Mouse (Mus musculus): ENCODE data around the gene Dguok.

Dguok gene

DNA sequence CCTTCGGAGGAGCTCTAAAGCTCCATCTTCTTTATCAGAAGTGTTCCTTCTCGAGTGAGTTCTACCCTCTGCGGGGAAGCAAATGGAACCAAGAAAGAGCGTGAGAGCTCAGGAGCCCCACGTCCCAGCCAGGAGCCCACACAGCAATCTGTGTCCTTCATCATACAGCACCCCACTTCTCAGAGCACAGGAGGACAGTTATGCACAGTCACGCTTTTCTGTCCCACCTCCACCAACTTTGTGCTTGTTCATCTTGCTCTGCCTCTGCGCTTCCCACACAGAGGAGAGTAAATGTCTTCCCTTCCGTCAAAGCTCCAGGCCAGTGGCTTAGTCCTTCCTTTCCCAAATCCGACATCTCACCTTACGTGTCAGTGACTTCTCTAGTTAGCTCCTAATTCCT lies 7.7 kb downstream of the Dguok start:
- no peak for DNase-seq (ENCODE audit: low spot score in 2 of 2)

DNA sequence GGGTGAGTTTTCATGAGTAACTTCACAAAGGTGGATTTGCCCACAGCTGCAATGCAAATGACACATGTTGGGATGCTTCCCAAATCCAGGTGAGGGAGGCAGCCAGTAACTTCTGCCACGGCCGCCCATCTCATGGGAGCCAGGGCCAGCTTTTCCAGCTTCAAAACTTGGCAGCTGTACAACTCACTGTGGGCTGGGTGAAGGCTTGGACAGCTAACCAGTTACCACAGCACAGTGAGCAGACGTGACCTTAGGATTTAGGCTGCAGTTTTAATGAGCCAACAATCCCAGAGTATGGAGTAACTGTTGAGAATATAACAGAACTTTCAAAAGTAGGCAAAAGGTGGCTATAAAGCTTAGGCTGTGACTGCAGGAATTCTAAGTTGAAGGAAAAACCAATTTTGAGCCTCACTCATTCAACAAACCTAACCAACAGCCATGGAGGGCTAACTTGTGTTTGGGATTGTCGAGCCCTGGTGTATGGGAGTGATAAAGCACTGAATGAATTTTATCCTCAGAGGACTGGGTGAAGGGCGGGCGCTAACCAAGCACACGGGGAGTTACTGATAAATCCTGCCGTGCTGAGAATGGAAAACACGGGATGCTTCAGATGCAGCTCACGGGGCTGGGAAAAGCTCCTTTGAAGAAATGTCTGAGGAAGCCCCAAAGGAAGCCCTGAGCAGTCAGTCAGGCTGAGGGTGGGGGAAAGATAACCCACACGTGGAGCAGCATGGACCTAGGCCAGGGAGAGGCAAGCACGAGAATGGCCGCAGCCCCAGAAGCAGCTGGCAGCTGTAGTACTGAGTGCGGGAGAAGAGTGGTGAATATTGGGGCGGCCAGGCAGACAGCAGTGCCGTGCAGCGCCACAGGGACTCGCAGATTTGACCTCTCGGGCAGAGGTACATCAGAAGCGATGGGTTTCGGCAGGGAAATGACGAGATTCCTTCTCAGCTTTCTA lies 9.7 kb downstream of the Dguok start:
- DNase-seq (ENCODE audit: low spot score in 2 of 2), result peak; percentile 33 to 59

DNA sequence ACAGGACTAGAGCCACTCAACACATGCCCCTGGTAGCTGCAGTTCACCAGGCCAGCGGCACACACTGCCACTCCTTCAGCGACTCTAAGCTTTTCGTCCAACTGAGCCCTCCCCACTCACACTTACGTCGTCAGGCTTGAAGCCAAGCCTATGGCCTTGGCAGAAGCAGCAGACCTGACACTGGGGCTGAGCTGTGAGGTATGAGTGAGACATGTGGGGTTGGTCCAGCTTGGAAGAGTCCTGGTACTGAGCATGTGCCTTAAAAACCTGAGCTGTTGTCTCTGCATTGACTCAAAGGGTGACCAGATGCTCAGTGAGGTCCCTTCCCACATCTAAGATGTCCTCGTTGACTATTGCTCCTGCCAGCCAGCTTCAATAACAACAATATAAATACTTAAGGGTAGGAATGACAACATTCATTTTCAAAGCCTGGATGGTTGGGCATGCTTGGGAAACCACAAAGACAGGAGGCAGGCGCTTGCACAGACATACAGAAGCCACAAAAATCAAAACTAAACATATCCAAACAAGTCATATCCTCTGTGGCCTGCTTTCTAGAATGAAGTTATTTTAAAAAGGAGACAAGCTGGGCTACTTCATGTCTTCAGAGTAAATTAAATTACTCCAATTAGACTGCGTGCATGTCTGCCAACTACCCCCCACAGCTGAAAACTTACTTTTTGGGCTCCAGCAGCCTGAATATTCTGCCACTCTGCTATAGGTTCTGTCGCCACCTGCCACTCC lies 10.6 kb downstream of the Dguok start:
- DNase-seq (ENCODE audit: low spot score in 2 of 2), result peak; percentile 50 to 68

DNA sequence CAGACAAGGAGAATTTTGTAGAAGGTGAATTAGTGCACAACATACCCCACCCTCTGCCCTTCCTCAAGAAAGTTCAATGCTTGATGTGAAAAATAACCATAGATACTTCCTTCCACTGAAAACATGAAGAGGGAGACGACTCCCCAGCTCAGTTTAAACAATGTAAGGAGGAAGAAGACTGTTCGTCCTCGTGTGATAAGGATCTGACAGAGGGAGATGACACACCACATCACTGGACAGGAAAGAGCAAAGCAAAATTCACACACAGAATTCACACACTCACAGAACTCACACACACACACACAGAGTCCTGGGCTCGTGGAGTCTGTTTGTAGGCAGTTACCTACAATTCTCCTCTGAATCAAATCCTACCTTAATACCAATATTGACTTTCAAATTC lies 16.1 kb downstream of the Dguok start:
- DNase-seq (ENCODE audit: low spot score in 2 of 2), result no peak

DNA sequence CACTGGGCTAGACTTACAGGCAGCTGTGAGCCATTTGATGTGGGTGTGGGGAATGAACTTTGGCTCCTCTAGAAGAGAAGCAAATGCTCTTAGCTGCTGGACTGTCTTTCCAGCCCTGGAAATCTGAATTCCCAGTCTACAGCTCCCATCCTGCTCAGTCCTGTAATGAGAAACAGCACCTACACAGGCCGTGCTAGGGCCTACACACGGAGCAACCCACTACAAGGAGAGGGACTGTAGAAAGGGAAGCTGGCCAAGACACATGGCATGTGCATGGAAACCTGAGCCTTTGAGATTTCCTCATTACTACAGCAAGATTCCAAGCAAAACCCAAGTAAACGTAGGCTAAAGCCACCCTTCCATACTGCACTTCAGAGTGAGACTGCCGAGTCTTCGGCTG lies 18.6 kb downstream of the Dguok start:
- no peak for DNase-seq (ENCODE audit: low spot score in 2 of 2)

DNA sequence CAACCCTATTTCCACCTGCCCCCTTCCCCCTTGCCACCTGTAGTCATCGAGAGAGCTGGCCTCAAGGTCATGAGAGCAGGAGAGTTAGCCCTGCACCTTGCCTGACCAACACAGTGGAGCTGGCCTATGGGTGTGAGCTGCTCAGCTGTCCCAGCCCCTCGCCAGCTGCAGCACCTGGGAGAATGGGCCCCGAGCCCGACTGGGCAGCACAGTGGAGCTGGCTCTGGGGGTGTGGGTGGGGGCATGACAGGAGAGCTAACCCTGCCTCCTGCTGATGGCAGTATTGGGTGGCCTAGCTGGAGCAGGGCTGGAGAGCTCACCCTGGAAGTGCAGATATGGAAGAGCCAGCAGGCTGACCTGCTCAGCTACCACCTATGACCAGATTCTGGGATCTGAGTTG lies 19.5 kb downstream of the Dguok start:
- DNase-seq (ENCODE audit: low spot score in 2 of 2), result no peak

DNA sequence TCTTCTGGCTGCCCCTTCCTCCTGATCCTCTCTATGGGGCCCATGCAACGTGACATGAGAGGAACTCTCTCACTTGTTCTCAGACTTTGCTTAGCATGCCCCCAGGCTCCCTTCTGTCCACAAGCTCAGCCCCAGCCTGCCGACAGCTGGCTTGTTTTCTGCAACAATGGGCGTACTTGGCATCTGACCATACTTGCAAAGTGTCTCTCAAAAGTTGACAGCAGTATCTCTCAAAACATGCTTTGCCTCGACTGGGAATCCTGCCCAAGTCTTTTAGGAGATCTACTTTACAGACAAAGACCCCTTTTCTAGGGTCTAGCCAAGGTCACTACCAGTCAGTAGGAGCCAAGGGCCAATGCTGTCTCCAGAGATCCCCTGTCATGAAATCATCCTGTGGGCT lies 20.9 kb downstream of the Dguok start:
- no peak for DNase-seq (ENCODE audit: low spot score in 2 of 2)

DNA sequence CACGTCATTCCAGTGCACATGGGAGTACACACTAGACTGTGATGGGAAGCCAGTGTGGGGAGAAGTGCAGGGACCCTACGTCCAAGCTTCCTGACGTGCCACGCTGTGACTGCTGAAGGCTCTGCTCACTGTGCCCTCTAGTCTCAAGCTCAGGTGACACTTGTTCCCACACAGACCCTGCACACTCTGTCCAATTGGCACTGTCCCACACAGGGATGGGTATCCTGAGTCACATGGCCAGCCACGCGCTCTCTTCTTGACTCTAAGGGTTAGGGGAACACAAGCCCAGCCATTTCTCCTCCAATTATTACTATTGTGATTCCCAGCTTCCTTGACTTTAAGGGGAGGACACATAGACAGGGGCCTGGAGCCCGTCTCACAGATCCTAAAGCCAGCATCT lies 23.0 kb downstream of the Dguok start:
- no peak for DNase-seq (ENCODE audit: low spot score in 2 of 2)

DNA sequence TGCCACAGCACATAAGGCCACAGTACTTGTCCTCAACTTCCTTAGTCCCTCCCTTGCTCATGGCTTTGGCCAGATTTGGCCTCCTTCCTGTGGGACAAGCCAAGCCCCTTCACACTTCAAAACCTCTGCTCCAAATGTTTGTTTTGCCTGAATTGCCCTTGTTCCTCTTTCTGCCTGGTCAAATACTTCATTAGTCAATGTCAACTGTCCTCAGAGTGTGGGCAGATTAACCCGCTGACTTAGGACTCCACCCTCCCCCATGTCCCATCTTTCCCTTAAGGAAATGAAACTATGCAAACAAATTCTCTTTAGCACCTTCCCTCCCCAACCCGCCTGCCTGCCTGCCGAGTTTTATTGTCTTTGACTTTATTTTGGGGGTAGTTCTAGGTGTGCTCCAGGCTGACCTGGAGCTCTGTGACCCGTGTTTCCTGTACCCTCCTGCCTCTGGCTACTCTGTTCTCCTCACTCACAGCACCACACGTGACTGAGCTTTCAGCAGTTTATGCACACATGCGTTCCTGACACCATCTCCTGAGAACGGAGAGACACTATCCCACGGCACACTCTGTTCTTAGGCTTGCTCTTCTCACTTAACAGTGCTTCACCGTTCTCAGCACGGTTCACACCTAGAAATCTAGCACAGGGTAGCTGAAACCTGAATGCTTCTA lies 24.2 kb downstream of the Dguok start:
- peak; percentile 29 to 57 for DNase-seq (ENCODE audit: low spot score in 2 of 2)

DNA sequence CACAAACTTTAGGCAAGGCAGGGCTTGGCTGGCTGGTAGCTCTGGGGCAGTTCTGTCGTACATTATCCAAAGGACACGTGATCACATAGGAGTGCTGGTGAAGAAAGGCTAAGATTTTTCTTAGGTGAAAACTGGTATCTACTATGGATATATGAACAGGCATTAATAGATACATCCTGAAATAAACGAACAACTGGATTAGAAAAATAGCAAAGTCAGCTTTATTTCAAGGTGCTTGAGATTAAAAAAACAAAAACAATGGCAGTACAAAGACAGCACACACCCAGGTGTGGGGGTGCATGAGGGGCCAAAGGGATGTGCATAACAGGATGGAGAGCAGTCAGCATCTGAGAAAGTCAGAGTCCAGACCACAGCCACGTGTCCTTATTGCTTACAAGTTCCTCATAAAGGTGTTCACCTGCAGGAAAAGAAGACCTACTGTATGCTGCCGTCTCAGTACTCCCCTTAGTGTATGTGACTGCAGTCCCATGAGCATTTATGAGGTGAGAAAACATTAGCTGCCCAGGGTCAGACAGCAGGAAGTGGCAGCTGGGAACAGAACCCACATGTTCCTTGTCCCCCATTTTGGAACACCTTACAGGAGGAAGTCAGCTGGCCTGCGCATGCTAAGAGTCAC lies 26.6 kb downstream of the Dguok start:
- no peak for DNase-seq (ENCODE audit: low spot score in 2 of 2)

DNA sequence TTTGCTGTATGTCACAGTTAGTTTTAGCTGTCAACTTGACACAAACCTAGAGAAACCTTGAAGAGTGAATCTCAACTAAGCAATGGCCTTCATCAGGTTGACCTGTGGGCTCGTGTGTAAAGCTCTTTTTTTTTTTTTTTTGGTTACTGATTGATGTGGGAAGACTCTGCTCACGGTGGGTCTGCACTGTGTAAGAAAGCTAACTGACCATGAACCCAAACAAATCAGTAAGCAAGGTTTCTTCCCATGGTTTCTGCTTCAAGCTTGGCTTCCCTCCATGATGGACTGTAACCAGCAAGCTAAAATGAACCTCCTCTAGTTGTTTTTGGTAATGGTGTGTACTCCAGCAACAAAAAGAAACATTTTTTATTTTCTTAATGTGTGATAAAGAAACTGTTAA lies 27.6 kb downstream of the Dguok start:
- no peak for DNase-seq (ENCODE audit: low spot score in 2 of 2)

DNA sequence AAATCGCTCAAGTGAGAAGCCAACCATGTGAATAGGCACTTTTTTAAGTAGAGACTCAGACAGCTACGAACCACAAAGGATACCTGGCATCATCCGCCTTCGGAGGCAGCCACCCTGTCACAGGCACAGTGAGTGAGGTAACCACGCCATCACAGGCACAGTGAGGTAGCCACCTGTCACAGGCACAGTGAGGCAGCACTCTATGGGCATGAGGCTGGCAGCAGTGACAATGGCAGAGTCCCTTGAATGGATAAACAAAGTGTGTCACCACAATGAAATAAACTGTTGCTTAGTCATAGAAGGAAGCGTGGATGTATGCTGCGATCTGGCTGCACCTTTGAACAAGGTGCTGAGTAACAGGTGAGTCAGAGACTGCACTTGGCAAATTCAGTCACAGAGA lies 28.1 kb downstream of the Dguok start:
- no peak for DNase-seq (ENCODE audit: low spot score in 2 of 2)

DNA sequence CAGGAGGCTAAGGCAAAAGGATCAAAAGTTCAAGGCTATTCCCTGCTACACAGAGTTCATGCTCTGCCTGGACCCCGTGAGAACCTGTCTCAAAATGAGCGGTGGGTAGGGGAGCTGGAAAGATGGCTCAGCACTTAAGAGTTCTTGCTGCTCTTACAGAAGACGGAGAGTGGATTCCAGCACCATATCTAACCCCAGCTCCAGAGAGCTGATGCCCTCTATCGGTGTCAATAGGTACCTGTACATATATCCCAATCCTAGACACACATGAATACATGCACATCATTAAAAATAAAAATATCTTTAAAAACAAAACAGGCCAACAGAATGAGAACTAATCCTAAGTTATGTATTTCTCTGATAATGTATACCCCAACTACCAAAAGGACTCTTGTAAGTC lies 28.6 kb downstream of the Dguok start:
- DNase-seq (ENCODE audit: low spot score in 2 of 2), result no peak

DNA sequence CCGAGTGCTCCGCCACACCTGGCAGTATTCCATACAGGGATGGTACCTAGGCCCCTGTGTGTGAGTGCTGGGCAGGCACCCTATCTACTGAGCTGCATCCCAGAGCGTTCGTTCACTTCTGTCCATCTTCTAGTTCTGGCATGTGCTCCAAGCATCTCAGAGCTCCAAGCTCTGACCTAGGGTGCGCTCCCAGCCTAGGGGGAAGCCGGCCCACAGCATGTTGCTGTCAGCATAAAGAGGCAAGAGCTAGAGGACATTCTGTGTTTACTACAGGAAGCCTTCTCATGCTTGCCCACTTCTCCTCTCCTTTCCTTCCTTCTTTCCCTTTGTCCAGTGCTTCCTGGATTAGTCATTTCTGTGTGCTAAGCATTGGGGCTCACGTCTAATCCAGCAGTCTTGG lies 31.3 kb downstream of the Dguok start:
- peak in 1 of 2 experiments; percentile 32 for DNase-seq (ENCODE audit: low spot score in 2 of 2)

DNA sequence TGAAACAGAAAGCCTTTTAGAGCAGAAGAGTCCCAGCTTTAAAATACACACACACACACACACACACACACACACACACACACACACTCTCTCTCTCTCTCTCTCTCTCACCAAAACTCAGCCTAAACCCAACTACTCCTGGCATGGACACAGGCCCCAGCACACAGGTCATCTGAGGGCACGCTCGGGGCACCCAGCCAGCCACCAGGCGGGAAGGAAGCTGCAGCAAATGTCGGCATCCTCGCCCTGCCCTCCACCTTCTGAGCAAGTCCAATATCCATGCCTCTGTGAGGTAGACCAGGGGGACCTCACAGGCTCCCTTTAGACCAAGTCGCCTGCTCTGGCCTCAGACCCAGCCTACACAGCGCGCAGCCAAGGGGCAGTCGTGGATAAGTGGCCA lies 33.5 kb downstream of the Dguok start:
- peak in 1 of 2 experiments; percentile 59 for DNase-seq (ENCODE audit: low spot score in 2 of 2)

DNA sequence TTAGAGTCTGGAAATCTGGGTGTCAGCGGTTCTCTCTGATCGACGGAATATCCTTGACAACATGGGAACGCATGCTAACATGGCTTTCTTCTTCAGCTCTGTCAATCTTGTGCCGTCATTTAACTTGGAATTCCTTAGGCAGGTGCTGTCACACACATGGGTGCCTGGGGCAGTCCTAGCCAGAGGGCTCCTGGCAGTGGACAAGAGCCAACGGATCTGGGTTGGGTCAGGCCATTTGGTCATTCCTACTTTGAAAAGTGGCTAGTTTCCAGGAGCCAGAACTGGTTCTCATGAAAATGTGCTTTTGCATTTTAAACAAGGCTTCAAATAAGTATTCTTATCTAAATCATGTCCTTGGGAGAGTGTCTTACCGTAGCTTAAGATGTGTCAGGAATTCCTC lies 35.0 kb downstream of the Dguok start:
- DNase-seq (ENCODE audit: low spot score in 2 of 2), result no peak

DNA sequence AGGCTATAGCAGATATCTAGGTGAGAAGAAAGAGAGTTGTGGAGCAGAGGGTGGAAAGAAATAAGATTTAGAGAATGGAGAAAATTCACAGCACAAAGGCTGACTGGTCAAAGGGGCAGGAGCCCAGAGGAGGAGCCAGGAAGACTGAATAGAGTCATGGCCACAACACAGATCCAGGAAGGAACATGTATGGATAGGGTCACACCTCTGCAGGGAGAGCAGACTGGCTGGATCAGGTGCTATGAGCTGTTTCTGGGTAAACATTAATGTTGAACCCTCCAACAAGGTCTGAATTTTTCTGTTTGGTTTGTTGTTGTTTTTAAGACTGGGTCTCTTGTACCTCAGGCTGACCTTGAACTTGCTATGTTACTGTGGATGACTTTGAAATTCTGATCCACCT lies 42.8 kb downstream of the Dguok start:
- no peak for DNase-seq (ENCODE audit: low spot score in 2 of 2)

DNA sequence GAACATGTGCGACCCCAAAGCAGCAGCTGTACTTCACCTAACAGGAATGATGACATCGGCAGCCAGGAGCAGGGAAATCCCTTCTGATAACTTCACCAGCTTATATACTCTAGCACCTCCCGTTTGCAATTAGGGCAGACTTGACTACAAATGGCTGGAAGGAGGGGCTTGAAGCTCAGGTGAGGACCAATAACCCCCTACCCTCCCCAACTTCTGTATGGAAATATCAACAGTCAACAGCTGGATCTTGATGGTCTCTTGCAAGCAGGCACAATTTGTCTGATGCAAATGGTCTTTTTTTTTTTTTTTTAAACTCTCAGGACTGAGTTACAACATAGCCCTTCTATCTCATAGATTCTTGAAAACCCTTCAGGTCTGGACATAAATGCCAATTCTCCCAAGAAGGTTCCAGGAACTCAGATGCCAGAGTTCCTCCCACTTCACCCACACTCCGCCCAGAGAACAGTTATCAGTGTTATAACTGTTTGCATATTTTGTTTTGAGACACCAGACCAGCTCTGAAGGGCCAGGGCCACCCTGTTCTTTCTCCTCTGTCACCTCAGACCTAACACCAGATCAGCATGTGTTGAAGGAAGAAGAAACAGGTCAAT lies 47.6 kb downstream of the Dguok start, which contains the start of gene Tet3:
Gene Tet3 (minus strand): TSS at position 51 of the 611 bp plus-strand sequence.
- DNase-seq (ENCODE audit: low spot score in 2 of 2), result no peak

DNA sequence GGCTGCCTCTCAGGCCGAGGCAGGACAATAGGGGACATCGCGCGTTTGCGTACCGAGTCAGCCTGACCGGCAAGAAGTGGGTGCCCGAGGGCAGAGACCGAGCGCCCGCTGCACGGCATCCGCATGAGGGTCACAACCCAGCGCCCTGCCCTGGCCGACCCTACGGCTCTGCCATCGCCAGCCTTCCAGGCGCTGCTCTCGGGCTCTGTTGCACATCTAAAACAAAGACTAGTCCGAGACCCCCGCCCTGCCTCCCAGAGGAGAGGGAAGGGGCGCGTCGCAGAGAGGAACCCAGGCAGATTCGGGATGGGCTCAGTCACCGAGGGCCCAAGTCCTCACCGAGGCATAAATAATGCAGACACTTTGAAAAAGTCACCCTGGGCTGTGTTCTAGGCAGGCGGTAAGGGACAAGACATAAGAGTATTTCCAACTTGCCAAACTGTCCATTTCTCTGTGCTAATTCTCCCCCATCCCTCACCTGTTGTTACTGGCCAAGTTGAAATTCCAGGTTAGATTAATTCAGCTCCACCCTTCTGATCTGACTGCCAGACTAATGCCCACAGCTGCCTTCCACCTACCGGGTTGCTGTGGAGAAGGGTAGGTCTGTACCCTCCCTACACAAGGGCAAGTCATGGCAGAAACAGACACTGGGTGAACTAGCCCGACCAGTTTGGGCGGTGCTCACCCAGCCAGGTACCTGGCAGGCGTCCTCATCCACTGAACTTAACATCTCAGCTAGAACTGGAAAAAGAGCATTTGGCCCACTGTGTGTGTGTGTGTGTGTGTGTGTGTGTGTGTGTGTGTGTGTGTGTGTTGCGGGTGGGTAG lies 49.6 kb downstream of the Dguok start:
- no peak for DNase-seq (ENCODE audit: low spot score in 2 of 2)

DNA sequence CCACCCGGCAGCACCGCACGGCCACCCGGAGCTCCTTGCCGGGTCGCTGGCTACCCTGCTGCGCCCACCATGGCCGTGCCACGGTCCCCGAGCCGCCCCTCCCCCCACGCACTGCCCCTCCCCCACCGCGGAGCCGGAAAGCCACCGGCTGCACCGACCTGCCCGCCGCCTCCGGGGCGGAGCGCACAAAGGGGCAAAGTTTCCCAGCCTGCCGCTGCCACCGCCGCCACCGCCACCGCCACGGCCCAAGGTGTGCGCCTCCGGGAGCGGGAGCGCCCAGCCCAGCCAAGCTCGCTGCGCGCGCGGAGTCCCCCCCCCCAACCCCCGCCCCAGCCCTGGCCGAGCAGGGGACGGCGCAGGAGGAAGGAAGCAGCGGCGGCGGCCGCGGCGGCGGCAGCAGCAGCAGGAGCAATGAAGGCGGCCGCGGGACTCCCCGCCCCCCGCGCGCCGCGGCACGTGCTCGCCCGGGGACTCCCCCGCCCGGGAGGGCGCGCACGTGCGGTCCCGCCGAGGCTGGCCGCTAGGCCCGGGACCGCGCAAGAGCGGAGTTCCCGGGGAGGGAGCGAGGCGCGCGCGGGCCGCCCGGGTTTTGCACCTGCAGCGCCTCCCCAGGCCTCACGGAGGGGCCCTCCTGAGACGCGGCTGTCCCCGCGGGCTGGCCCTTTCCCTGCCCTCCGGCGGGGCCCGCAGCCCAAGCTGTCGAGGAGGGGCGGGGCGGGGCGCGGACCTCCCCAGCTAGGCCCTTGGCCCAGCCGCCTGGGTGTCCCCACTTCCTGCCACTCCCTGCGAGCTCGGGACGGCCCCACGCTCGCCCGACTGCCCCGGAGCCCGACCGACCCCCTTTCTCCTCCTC lies 50.4 kb downstream of the Dguok start:
- DNase-seq (ENCODE audit: low spot score in 2 of 2), result peak; percentile 82 to 84

Measured in heart, adult 9 months (tissue).